Mouse (Mus musculus) forebrain, embryonic 13.5 days (tissue): ENCODE measurements around the gene Pomgnt2. TPM values are rescaled to one million over a fixed set of nuclear protein-coding genes. Genes with fewer than 3 reads are reported as not detected.

Source experiments
- ATAC-seq: fragments of 200-750 bp; cut with Nextera tagmentation; 2 replicates; pipeline ENCODE4 v1.8.0; 2017
- H3K27ac ChIP-seq: fragments of 300-500 bp; sonication (generic); 2 replicates; pipeline ENCODE4 v1.5.1; 2015; ENCODE audit warnings: inconsistent platforms, mild to moderate bottlenecking, moderate library complexity
- H3K27me3 ChIP-seq: fragments of 300-500 bp; sonication (generic); 2 replicates; pipeline ENCODE4 v1.6.1; 2015; ENCODE audit warnings: mild to moderate bottlenecking, inconsistent platforms
- H3K36me3 ChIP-seq: fragments of 300-500 bp; sonication (generic); 2 replicates; pipeline ENCODE4 v1.6.1; 2015; ENCODE audit warnings: mild to moderate bottlenecking, inconsistent platforms; ENCODE audit not compliant: poor library complexity, severe bottlenecking
- H3K4me1 ChIP-seq: fragments of 300-500 bp; sonication (generic); 2 replicates; pipeline ENCODE4 v1.6.1; 2015; ENCODE audit warnings: inconsistent platforms
- H3K4me2 ChIP-seq: fragments of 300-500 bp; sonication (generic); 2 replicates; pipeline ENCODE4 v1.6.1; 2015; ENCODE audit warnings: inconsistent platforms, mild to moderate bottlenecking, moderate library complexity
- H3K4me3 ChIP-seq: fragments of 300-500 bp; sonication (generic); 2 replicates; pipeline ENCODE4 v1.5.1; 2015; ENCODE audit warnings: mild to moderate bottlenecking, inconsistent platforms
- H3K9ac ChIP-seq: fragments of 300-500 bp; sonication (generic); 2 replicates; pipeline ENCODE4 v1.6.1; 2015; ENCODE audit warnings: mild to moderate bottlenecking, inconsistent platforms
- H3K9me3 ChIP-seq: fragments of 300-500 bp; sonication (generic); replicated peaks from 2 replicates; pipeline ENCODE4 v1.6.1; 2016; ENCODE audit warnings: inconsistent platforms
- WGBS: fragments of 180-500 bp; shearing (Covaris S2); methylation state at CpG from one replicate; pipeline ENCODE4 v1.1.7; 2015; 5-methylcytosine and 5-hydroxymethylcytosine counted together
- polyA plus RNA-seq: library from polyadenylated mRNA; unstranded; fragments of >200 nt; fragmentation: Nextera tagmentation; extraction: Ambion mirVana; gene quantifications from 2 replicates; pipeline ENCODE4 v1.2.1, GENCODE M21; 2015

The Pomgnt2 gene
- 16.7 and 17.3 TPM in 2 replicates for polyA plus RNA-seq

DNA sequence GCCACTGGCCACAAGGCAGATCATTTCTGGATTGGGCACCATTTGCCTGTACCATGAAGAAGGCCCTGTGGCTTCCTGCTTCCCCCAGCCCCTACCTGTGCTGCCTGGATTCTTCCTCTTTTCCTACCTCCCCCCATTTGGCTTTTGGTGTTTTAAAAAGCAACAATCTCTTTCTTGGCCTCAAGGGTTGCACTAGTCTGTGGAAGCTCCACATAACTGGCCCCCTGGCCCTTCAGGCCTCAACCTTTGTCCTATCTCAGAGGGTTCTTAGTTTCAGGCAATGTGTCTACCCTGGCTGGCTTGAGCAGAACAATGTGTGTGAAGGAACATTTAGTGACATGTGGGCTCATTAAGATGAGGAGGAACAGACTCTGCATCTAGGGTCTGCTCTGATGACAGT is at the start of gene Pomgnt2:
Gene Pomgnt2, minus strand, starts transcription at position 101 of the 400 bp plus-strand sequence.
- Histone ChIP-seq H3K9me3 (no peaks in the 10 kb centered on the region), H3K27ac (no peak within 1 kb of the TSS), H3K4me3 (peak within 1 kb of the TSS; percentile 91), H3K4me1 (peaks cover 19% of the 10 kb centered on the region), H3K4me2 (peak within 1 kb of the TSS; percentile 75), H3K36me3 (no peaks in the 10 kb centered on the region), H3K9ac (no peak within 1 kb of the TSS), H3K27me3 (0 out of 2 replicates have a peak, but pooled peaks cover 2% of the 10 kb centered on the region)
- no peak for ATAC-seq

DNA sequence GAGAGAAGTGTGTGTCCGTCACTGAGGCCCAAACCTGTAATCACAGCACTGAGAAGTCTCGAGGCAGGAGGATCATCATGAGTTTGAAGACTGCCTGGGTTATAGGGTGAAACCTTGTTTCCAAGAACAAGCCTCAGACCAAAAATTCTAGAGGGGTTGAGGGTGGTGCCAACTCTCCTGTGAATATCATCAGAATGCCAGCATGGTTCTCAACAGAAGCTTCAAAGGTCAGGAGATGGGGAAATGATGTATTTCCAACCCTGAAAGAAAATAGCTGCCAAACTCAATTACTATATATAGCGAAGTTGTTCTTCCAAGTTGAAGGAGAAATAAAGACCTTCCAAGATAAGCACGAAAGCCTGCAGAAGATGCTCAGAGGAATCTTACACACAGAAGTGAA is 42.9 kb upstream of the Pomgnt2 start:
- WGBS: 85% methylated on average over 4 of the region's 4 CpGs
- H3K4me2 ChIP-seq: no peak overlapping the region
- H3K9ac ChIP-seq: no peak overlapping the region
- H3K9me3 ChIP-seq: no peaks in the 10 kb centered on the region
- H3K27me3 ChIP-seq: no peaks in the 10 kb centered on the region
- no peak overlapping the region for H3K4me3 ChIP-seq
- no peak overlapping the region for H3K27ac ChIP-seq
- no peak for ATAC-seq
- no peaks in the 10 kb centered on the region for H3K36me3 ChIP-seq
- H3K4me1 ChIP-seq: peaks cover 17% of the 10 kb centered on the region

DNA sequence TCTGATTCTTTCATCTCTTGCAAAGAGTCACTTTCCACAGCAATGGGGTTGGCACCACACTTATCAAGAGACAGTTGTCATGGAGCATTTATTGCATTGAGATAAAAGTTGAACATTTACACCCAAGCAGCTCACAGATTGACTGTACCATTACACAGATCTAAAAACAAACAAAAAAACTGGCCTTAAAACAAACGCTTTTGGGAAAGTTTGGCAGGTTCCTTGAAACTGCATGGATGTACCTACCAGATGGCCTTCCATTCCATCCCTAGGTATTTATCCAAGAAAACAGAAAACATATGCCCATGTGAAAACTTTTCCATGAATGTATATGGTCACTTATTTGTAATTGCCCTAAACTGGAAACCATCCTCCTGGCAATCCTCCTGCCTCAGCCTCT is 41.7 kb upstream of the Pomgnt2 start:
- Histone ChIP-seq H3K36me3 (no peaks in the 10 kb centered on the region), H3K4me3 (no peak overlapping the region), H3K27ac (no peak overlapping the region), H3K9ac (no peak overlapping the region), H3K9me3 (no peaks in the 10 kb centered on the region), H3K4me1 (peaks cover 17% of the 10 kb centered on the region), H3K4me2 (no peak overlapping the region), H3K27me3 (no peaks in the 10 kb centered on the region)
- 78% methylated on average over 1 of the region's 1 CpGs for WGBS
- ATAC-seq: no peak

DNA sequence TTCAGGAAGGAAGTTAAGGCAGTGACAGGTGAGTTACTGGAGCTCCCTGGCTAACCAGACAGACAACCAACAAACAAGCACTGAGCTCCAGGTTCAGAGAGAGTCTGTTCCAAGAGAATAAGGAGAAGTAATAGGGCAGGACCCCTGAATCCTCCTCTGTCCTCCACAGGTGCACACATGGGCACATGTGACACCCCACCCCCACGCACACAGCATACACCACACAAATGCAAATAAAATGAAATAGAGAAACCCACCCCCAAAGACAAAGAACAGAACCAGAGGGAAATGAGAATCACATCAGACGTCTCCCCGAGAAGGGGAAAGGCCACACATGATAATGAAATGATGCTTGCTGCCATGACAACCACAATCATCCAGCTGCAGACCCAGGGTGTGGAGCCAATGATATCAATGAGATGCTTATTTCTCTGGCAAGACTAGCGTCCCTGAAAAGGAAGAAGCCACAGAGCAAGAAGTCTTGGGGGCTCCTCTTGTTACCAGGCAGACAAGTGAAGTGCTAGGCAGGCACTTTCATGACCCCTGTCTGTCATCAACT is 39.7 kb upstream of the Pomgnt2 start:
- Histone ChIP-seq H3K27ac (peak overlapping the region; percentile 59), H3K36me3 (no peaks in the 10 kb centered on the region), H3K4me1 (peaks cover 17% of the 10 kb centered on the region), H3K9ac (no peak overlapping the region), H3K4me2 (no peak overlapping the region), H3K27me3 (no peaks in the 10 kb centered on the region), H3K9me3 (no peaks in the 10 kb centered on the region), H3K4me3 (no peak overlapping the region)
- peak; percentile 59; the same call in 1 of the 2 replicates for ATAC-seq
- WGBS: 62% methylated on average over 4 of the region's 4 CpGs

DNA sequence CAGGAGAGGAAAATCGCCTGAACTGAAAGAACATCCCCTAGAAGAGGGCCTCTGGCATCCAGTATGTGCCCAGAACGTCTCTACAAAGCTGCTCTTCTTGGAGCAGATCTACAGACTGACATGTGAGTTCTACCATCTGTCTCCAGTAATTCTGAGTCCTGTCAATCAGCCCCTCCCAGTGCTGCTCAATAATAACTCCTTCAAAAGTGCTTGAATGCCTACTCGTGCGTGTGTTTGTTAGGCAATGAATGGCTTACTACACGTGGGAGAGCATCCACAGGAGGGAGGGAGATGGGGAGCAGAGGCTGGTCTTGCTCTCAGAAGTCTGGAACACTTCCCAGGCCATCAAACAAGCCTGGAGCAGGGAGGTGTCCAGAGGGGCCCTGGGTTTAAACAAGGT is 38.9 kb upstream of the Pomgnt2 start:
- H3K27ac ChIP-seq: peak overlapping the region; percentile 35
- H3K4me3 ChIP-seq: no peak overlapping the region
- no peaks in the 10 kb centered on the region for H3K9me3 ChIP-seq
- no peak overlapping the region; the same call in 1 of the 2 replicates for H3K4me2 ChIP-seq
- no peak overlapping the region for H3K9ac ChIP-seq
- no peaks in the 10 kb centered on the region for H3K27me3 ChIP-seq
- peaks cover 18% of the 10 kb centered on the region for H3K4me1 ChIP-seq
- ATAC-seq: peak; percentile 67
- 12% methylated on average over 5 of the region's 5 CpGs for WGBS
- H3K36me3 ChIP-seq: no peaks in the 10 kb centered on the region

DNA sequence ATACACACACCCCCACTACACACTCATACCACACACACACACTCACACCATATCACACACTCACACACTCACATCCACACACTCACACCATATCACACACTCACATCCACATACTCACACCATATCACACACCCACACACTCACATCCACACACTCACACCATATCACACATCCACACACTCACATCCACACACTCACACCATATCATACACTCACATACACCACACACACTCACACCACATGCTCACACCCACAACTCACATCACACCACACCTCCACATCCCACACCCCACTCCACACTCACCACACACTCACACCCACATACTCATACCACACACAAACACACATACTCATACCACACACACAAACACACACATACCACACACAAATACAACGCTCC is 38.0 kb upstream of the Pomgnt2 start:
- no peak overlapping the region for H3K4me3 ChIP-seq
- H3K27me3 ChIP-seq: no peaks in the 10 kb centered on the region
- H3K27ac ChIP-seq: no peak overlapping the region
- no peak overlapping the region for H3K9ac ChIP-seq
- H3K4me1 ChIP-seq: peaks cover 24% of the 10 kb centered on the region
- H3K9me3 ChIP-seq: no peaks in the 10 kb centered on the region
- H3K36me3 ChIP-seq: no peaks in the 10 kb centered on the region
- no peak for ATAC-seq
- 88% methylated on average over 1 of the region's 1 CpGs for WGBS
- H3K4me2 ChIP-seq: no peak overlapping the region

DNA sequence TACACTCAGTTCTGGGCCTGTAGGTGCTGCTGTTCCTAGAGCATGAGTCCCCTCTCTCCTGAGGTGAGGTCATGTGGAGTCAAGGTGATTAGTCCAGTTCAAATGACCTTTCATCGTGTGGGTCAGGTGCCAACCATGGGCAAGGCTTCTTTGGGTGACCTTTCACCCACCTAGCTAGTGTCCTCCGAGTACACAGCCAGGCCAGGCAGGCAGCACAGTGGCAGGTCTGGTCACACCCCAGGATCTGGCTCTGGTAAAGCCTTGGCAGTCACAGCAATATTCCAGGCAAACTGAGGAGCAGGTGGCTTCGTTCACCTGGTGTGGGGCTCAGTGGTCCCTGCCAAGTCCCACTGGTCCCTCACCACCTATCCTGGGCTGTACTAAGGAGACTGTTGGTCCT is 35.2 kb upstream of the Pomgnt2 start:
- WGBS: 79% methylated on average over 3 of the region's 3 CpGs

DNA sequence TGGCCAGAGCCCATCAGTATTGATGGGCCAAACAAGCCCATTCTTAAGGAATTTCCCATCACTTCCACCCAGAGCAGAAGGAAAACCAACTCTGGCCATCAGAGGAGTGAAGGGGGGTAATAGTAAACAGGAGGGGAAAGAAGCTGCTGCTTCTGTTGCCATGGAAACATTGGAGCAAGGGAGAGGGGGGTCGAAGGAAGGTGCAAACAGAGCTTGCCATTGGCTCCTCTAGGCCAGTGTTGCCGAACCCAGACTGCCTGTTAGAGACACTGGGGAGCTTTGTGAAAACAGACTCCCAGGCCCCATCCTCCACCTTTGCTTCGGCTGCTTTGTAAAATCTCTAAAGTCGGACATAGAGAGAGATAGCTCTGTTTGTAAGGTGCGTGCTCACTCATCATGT is 33.8 kb upstream of the Pomgnt2 start:
- H3K36me3 ChIP-seq: no peaks in the 10 kb centered on the region
- no peak overlapping the region for H3K4me2 ChIP-seq
- no peak overlapping the region for H3K9ac ChIP-seq
- ATAC-seq: 0 out of 2 replicates have a peak, but pooled peaks have one; percentile 13
- no peak overlapping the region for H3K4me3 ChIP-seq
- H3K27me3 ChIP-seq: no peaks in the 10 kb centered on the region
- peaks cover 11% of the 10 kb centered on the region for H3K4me1 ChIP-seq
- H3K9me3 ChIP-seq: no peaks in the 10 kb centered on the region
- 44% methylated on average over 5 of the region's 5 CpGs for WGBS
- no peak overlapping the region for H3K27ac ChIP-seq

More for the DNA sequence above, 35.2 kb upstream of the Pomgnt2 start:
- H3K4me1 ChIP-seq: peaks cover 24% of the 10 kb centered on the region
- H3K36me3 ChIP-seq: no peaks in the 10 kb centered on the region
- ATAC-seq: no peak
- H3K27ac ChIP-seq: no peak overlapping the region
- no peak overlapping the region for H3K9ac ChIP-seq
- no peaks in the 10 kb centered on the region for H3K9me3 ChIP-seq
- no peak overlapping the region for H3K4me3 ChIP-seq
- H3K4me2 ChIP-seq: no peak overlapping the region
- no peaks in the 10 kb centered on the region for H3K27me3 ChIP-seq

DNA sequence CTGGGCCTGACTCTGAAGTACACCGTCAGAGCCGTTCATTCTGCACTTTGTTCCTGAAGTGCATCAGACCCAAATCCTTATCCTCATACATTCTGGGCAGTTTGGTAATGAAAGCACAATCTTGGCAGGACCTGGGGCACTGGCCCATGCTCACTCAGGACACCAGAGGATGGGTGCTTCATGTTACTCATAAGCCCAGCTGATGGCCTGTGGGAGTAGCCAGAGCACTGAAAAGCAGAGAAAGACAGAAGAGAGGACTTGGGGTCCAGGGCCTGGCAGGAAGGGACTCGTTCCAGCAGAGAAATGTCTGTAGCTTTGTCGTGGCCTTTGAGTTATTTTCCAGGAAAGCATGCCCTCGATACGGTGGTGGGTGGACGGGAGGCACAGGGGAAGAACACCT is 32.9 kb upstream of the Pomgnt2 start:
- no peak overlapping the region for H3K9ac ChIP-seq
- no peaks in the 10 kb centered on the region for H3K27me3 ChIP-seq
- no peak overlapping the region for H3K4me2 ChIP-seq
- no peak overlapping the region for H3K27ac ChIP-seq
- no peaks in the 10 kb centered on the region for H3K36me3 ChIP-seq
- H3K9me3 ChIP-seq: no peaks in the 10 kb centered on the region
- no peak for ATAC-seq
- no peak overlapping the region for H3K4me3 ChIP-seq
- WGBS: 94% methylated on average over 7 of the region's 7 CpGs
- H3K4me1 ChIP-seq: peaks cover 7% of the 10 kb centered on the region; the same call in 1 of the 2 replicates

DNA sequence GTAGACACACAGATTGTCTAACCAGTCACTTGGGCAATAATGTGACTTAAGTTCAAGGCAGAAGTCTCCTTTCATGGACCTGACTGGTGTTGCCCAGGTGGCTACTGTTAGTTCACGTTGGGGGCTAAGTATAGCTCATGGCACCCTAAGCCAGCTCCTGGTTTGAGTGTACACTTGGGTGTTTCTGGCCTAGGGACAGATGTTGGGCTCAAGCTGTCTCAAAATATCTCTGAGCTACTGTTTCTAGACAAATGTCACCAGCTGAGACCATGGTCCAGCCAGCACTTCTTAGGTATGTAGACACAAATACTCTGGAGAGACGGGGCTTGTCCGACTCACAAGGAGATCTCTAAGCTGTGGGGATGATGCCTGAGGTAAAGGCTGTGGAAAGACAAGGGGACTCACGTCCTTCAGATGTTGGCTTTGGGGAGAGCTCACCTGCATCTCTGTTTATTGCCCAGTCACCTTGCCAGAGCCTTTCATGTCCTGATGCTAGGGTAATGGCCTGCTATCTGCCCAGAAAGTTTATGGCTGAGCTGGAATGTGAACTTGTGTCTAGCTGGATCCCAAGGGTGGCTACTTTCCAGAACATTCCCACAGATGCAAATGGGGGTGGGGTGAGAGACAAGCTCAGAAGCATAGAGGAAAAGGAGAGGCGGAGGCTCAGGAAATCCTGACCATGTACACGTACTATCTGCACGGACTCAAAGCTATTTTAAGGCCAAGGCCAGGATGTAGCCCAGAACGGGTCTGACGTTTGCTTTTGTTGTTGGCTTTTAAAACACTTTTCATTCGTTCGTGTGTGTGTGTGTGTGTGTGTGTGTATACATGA is 31.2 kb upstream of the Pomgnt2 start:
- Histone ChIP-seq H3K9ac (no peak overlapping the region), H3K27me3 (no peaks in the 10 kb centered on the region), H3K9me3 (no peaks in the 10 kb centered on the region), H3K36me3 (no peaks in the 10 kb centered on the region), H3K4me3 (no peak overlapping the region), H3K4me2 (no peak overlapping the region), H3K27ac (no peak overlapping the region), H3K4me1 (peaks cover 7% of the 10 kb centered on the region; the same call in 1 of the 2 replicates)
- no peak for ATAC-seq
- WGBS: 85% methylated on average over 11 of the region's 11 CpGs

DNA sequence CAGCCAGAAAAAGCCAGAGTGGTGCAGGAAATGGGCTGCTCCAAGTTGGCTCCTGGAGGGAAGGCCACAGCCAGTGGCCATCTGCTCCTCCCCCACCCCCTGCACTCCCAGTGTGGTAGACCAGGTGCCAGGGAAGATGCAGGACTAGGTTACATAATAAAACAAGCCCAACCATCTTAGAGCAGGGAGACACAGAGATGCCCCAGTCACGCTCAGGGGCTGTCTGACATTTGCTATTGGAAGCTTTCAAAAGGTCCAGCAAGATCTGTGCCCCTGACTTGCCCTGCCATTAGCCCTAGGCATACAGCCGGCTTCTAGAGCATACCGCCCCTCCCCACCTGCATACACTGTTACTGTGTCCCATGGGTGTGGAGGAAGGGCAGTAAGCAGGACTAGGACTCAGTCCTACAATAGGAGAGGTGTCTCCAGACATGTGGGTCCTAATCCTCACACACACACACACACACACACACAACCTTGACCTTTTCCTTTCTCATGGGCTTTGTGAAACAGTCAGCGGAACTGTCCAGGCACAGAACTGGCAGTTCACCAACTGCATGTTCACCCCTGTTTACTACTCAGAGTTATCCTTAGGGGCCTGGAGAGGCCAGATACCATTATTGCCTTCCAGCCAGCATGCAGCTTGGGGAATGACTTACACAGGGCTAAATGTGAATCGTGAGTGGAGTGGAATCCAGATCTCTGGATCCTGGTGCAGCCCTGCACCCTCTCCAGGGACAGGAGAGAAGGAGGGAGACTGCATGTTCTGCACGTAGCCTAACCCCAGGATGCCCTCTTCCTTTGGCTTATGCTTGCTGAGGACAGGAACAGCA is 30.4 kb upstream of the Pomgnt2 start:
- 69% methylated on average over 6 of the region's 6 CpGs for WGBS
- Histone ChIP-seq H3K27ac (no peak overlapping the region), H3K4me3 (no peak overlapping the region), H3K36me3 (no peaks in the 10 kb centered on the region), H3K9me3 (no peaks in the 10 kb centered on the region), H3K27me3 (no peaks in the 10 kb centered on the region), H3K4me2 (no peak overlapping the region), H3K4me1 (peaks cover 7% of the 10 kb centered on the region; the same call in 1 of the 2 replicates), H3K9ac (no peak overlapping the region)
- ATAC-seq: no peak
